Mouse (Mus musculus) embryo, embryonic 9.5 days (tissue): ENCODE measurements at regions not wholly inside any gene's neighbourhood (a gene's known extent, or its start where the extent isn't known, plus 50 kb on each side); places are given as distances from the start of the nearest gene placed in this dataset.

Source experiments
- DNase-seq: peaks from one replicate; pipeline ENCODE4 v3.0.0-alpha.2; 2017; ENCODE audit errors: extremely low spot score

GRCm38 (mm10) chr7:51281470-51281869, 229.4 kb upstream of the Ano5 start:
- no peak for DNase-seq

- DNase-seq, result peak; percentile 17
Observed at GRCm38 (mm10) chr7:51300238-51300637, 210.6 kb upstream of the Ano5 start.

DNA sequence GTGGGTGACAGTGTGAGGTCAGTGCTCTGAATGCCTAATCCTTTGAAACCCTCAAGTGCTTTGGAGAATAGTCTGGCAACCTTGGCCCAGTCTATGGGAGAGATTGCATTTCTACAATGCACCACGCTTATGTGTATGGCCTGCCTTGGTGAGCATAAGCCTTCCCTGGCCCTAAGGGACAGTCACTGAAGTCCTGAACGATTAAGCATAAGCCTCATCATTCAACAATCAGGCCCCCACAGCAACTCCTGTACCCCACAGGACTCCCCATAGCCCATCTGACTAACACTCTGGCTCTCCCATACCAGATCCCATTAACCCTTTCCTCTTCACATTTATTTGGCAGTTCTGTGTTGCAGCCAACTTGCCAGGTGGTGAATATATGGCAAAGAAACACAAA, 203.1 kb upstream of the Ano5 start:
- DNase-seq, result no peak

DNA sequence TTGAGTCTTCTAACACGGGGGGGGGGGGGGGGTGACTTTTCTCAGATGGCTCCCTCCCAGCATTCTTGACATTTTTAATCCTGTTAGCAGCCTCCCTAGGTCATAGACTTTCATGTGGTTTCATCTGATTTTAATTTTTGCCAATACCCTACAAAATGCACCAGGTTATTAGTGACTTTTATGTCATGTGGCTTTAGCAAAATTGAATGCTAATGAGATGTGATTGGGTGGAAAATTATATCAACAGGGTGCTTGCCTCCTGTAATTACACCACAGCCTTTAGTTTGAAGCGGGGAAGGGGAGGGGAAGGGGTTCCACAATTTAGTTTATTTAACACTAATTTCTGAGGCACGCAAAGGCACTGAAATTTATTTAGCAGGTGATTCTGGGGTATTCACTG, 200.6 kb upstream of the Ano5 start:
- no peak for DNase-seq

GRCm38 (mm10) chr7:51339841-51340540, 170.8 kb upstream of the Ano5 start:
- DNase-seq, result no peak

DNA sequence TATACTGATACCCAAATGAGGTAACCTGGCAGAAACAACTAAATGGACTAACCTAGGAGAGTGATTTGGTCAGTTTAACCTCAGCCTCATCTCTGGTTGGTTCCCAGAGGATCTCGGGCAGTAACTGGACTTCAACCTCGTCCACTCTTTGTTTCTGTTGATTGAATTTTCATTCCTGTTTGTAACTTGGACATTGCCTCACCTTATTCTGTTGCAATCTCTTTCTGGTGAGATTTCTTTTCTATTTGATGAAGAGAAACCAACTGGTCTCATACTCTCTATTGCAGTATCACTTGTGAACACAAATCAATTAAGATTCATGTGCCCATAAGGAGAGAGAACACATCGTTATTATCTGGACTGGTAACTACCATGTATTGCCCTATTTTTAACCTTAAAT, 163.3 kb upstream of the Ano5 start:
- DNase-seq, result no peak

GRCm38 (mm10) chr7:51360134-51360533, 150.7 kb upstream of the Ano5 start:
- no peak for DNase-seq

GRCm38 (mm10) chr7:51377584-51377983, 133.2 kb upstream of the Ano5 start:
- no peak for DNase-seq
